Mouse (Mus musculus): ENCODE measurements around the gene Kifc5b. TPM values are rescaled to one million over a fixed set of nuclear protein-coding genes. Genes with fewer than 3 reads are reported as not detected.

The Kifc5b gene
- total RNA-seq, 2 experiments from 2014 or later: 4.1 to 13.8 TPM

GRCm38 (mm10) chr17:26945824-26946495 lies 29.1 kb downstream of the Kifc5b start:
- no peak for ATAC-seq (ENCODE audit: poor library complexity, severe bottlenecking)

DNA sequence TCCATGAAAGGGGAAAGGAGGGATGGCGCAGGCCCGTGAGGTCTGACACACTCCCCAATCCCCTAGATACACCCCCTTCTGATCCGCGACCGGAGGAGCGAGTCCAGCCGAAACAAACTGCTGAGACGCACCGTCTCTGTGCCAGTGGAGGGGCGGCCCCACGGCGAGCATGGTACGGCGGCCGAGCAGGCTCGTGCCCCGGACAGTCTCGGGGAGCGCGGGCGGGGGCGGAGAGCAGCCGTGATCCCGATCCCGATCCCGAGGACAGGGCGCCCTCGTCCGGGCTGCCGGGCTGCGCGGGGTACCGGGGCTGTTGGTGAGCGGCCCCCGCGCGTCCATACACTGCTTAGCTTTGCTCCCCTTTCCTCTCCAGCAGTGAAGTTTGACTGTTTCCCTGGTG lies 29.7 kb downstream of the Kifc5b start:
- ATAC-seq (ENCODE audit: poor library complexity, severe bottlenecking): no peak; the same call in 1 of the 2 replicates

DNA sequence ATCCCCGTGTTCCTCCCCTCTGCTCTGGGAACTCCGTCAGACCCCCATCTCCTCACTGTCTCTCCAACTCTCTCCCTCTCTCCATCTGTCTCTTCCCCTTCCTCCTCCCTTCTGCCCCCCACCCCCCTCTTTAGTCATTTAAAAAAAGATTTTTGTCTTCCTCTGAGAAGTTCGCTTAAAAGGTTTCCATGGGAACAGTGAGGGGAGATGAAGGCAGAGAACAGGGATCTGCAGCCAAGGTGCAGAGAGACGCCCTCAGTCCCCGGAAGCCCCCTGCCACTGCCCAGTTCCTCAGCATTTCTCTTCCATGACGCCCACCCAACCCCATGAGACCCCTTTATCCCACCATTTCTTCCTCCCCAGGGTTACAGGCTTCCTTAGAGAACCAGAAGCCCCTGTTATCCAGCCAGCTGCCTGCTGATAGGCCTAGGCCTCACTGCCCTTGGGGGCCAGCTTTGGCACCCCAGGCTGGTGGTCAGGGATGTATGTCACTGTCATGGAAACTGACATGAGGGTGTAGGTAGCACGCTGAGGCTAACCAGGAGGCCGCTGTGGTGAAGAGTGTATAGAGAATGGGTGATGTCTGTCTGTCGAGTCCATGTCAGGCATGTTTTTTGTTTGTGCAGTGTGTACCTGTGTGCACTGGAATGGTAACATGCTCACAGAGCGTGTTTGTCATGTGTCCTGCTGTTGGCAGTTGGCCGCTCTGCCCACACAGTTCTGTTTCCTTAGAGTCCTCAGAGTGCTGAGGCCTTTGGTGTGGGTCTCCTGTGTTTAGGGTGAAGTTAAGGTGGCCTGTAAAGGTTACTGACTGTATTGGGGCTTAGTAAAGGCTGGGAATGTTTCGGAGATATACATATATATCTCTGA lies 30.6 kb downstream of the Kifc5b start:
- ATAC-seq (ENCODE audit: poor library complexity, severe bottlenecking): no peak

DNA sequence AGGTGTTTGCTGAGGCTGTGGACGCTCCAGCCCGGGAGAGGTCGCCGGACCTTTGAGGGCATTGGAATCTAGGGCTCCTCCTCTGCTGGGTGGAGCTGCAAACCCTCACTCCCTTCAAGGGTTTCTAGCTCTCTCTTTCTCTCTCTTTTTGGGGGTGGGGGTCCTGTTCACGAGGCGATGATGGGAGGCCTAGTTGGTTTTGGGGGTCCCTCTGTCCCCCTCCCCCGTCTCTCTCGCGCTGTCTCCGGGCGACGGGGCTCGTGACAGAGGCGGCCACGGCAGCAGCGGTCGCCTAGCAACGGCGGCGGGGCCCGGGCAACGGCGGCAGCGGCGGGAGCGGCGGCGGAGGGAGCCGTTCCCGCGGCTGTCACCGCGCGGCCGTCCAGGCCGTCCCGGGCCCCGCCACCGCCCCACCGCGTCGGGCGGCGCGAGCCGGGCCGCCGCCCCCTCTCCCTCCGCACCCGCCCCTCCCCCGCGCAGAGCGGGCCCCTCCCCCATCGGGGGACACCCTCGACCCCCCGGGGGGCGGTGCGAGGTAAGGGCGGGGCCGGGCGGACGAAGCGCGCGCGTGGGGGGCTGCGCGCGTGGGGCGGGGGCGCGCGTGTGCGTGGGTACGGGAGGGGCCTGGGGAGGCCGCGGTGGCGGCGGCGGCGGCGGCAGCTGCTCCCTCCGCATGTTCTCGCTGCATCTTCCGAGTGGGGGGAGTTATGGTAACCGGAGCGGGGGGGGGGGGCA lies 31.6 kb downstream of the Kifc5b start:
- ATAC-seq (ENCODE audit: poor library complexity, severe bottlenecking): 0 out of 2 replicates have a peak, but pooled peaks have one; percentile 31

DNA sequence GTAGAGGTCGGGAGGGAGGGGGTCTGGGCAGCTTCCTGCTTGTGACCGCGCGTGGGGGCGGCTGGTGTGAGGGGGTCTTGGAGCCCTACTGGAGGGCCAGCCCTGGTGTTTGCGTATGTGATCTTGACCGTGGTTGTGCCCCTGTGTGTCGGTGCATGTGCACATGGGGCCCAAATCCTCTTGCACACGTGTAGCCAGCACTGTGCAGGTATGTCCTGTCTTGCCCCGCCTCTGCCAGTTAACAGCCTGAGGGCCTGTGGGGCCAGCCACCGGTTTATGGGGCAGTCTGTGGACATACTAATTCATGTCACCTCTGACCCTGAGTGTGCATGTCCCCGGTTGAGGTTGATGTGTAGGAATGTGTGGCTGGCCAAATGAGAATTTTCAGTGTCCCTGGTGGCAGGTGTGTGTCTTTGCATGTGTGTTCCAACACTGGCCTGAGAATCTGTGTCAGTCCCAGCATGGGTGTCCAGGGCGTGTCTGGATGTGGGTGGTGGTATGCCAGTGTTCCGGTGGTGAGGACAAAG lies 32.2 kb downstream of the Kifc5b start:
- ATAC-seq (ENCODE audit: poor library complexity, severe bottlenecking): peak; percentile 39

GRCm38 (mm10) chr17:26949866-26950265 lies 33.0 kb downstream of the Kifc5b start:
- no peak for ATAC-seq (ENCODE audit: poor library complexity, severe bottlenecking)

- ATAC-seq (ENCODE audit: poor library complexity, severe bottlenecking): no peak
These were observed 33.8 kb downstream of the Kifc5b start for GRCm38 (mm10) chr17:26950560-26951288.

DNA sequence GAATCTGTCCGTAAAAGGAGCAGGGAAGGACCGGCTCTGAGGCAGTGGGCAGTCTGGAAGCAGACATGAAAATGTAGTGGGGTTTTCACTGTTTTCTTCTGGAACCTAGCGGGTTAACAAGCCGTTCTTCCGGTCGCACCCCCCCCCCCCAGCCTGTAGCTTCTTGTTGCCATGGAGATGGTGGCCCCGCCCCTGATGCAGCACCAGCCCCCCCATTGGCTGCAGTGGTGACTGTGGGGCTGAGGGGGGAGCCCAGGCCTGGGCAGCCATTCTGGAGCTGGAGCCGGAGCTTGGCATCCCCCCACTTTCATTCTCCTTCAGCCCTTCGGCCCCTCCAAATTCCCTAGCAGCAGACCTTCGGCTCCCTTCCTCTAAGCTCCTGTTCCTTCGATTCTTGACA lies 34.5 kb downstream of the Kifc5b start:
- ATAC-seq (ENCODE audit: poor library complexity, severe bottlenecking): 0 out of 2 replicates have a peak, but pooled peaks have one; percentile 34

DNA sequence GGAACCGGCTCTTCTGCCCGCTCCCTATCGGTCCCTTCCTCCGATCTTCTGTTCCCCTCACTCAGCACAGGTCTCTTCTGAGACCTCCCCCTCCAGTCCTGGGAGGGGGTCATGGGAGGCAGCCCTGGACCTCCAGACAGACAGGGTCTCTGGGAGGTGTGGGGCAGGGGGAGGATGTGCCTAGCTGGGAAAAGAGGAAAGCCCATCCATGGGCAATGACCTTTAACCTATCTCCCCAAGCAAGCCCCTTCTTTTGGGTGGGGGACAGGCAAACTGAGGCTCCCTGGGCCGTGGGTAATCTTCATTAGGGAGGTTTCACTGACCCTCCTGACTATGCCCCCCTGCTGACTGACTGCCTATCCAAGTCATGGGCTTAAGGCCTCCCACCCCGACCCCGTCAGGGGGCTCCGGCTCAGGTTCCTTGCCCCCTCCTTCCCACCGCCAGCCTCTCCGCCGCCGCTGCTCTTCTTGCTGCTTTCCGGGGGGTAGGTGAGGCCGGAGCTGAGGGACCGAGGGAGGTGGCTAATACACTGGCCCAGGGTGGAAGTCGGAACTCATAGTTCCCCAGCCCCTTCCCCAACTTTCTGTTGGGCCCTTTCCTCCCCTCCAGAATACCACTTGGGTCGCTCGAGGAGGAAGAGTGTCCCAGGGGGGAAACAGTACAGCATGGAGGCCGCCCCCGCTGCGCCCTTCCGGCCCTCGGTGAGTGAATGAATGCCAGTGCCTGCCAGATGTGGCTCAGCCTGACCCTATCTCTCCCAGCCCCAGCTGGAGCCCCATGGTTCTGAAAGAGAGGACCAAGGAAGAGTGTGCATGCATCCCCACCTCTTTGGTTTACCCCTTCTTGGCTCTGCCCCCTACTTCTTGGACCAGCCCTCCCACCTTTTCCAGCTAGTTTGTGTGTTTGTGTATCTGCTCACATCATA lies 35.3 kb downstream of the Kifc5b start:
- ATAC-seq (ENCODE audit: poor library complexity, severe bottlenecking): no peak

DNA sequence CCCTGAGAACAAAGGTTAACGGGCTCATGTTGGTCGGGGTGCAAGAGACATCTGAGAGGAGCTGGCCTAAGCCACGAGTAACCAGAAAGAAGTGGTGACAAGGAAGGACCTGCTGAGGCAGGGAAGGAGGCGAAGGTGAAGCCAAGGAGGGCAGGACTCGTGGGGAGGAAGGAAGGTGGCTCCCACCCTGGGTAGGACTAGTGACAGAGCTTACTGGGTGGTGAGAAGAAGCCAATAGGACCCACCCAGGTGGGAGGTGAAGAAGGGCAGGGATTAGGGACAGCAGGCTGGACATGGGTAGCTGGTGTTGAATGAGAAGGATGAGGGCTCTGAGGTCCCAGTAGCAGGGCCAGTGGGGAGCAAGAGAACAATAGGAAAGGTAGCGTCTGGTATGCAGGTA lies 36.3 kb downstream of the Kifc5b start:
- ATAC-seq (ENCODE audit: poor library complexity, severe bottlenecking): no peak

GRCm38 (mm10) chr17:26953726-26954125 lies 36.8 kb downstream of the Kifc5b start:
- ATAC-seq (ENCODE audit: poor library complexity, severe bottlenecking): no peak

GRCm38 (mm10) chr17:26956309-26956708 lies 39.4 kb downstream of the Kifc5b start:
- ATAC-seq (ENCODE audit: poor library complexity, severe bottlenecking): no peak

- peak; percentile 79 for ATAC-seq (ENCODE audit: poor library complexity, severe bottlenecking)
These were observed 40.0 kb downstream of the Kifc5b start for GRCm38 (mm10) chr17:26956895-26957294.

DNA sequence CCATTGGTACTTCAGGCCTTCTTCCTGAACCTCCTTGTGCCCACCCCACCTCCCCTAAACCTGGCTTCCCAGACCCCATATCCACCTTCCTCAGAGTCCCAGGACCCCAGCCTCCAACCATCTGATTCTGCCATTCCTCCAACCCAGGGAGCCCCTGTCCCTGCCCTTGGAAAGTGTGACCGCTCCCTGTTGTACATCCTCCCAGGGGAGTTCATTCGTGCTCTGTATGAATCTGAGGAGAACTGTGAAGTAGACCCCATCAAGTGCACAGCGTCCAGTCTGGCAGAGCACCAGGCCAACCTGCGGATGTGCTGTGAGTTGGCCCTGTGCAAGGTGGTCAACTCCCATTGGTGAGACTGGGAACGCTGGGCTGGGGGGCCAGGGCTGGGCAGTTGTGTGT lies 41.0 kb downstream of the Kifc5b start:
- no peak for ATAC-seq (ENCODE audit: poor library complexity, severe bottlenecking)

- no peak for ATAC-seq (ENCODE audit: poor library complexity, severe bottlenecking)
These were observed 42.0 kb downstream of the Kifc5b start for GRCm38 (mm10) chr17:26958880-26959279.

GRCm38 (mm10) chr17:26959815-26960214 lies 42.9 kb downstream of the Kifc5b start:
- ATAC-seq (ENCODE audit: poor library complexity, severe bottlenecking): no peak

- ATAC-seq (ENCODE audit: poor library complexity, severe bottlenecking): no peak
These were observed 44.8 kb downstream of the Kifc5b start for GRCm38 (mm10) chr17:26961572-26962240.

- no peak for ATAC-seq (ENCODE audit: poor library complexity, severe bottlenecking)
These were observed 50.1 kb downstream of the Kifc5b start for GRCm38 (mm10) chr17:26966993-26967392.

GRCm38 (mm10) chr17:26967477-26967876 lies 50.6 kb downstream of the Kifc5b start:
- ATAC-seq (ENCODE audit: poor library complexity, severe bottlenecking): no peak

All from megakaryocyte, adult 5-6 weeks (primary cell).